ENCODE assay signal across 8 mouse cellular contexts in genomic region chr4:128993025-128993662, GRCm38 (mm10). TPM values are rescaled to one million over a fixed set of nuclear protein-coding genes. Genes with fewer than 3 reads are reported as not detected.
DNase-seq lines count a peak whose midpoint lies in the region; ATAC-seq and TF ChIP-seq lines count a peak whose summit lies in the region.

No protein-coding gene starts in this region.

- DNase-seq in MEL (ENCODE audit: low read depth, low spot score): peak; percentile 98
- DNase-seq in cerebellum, adult 2 months: peak; percentile 95 to 99
- DNase-seq in forebrain, postnatal 0 days: peak; percentile 99
- DNase-seq in heart, postnatal 4 days: peak; percentile 97
- DNase-seq in layer of hippocampus, adult 8-10 months (ENCODE audit: low spot score in 2 of 2): peak; percentile 94 to 97
- peak; percentile 90 for DNase-seq in ovary, adult 18-20 months (ENCODE audit: low spot score)
- peak; percentile 97 for DNase-seq in thymus, postnatal 0 days (ENCODE audit: low spot score)

- under 1% methylated on average over 49 of the region's 49 CpGs for WGBS in cerebellum, adult 2 months
- WGBS in forebrain, postnatal 0 days: 1% methylated on average over 49 of the region's 49 CpGs
- WGBS in lung, embryonic 15.5 days: 0% methylated on average over 49 of the region's 49 CpGs

- peak overlapping the region; percentile 92 for H3K9ac ChIP-seq in MEL (ENCODE audit: control insufficient read depth, low read depth, low read length, poor library complexity, severe bottlenecking)
- peak overlapping the region; percentile 65 for H3K9ac ChIP-seq in forebrain, postnatal 0 days
- H3K9ac ChIP-seq in lung, embryonic 15.5 days: peak overlapping the region; percentile 83

- H3K79me2 ChIP-seq in MEL (ENCODE audit: control insufficient read depth, insufficient read depth, low read length, poor library complexity): peaks cover 48% of the 10 kb centered on the region

- no peaks in the 10 kb centered on the region for H3K9me3 ChIP-seq in MEL (replicated peaks; ENCODE audit: insufficient read depth, low read length)
- no peaks in the 10 kb centered on the region for H3K9me3 ChIP-seq in forebrain, postnatal 0 days (ENCODE audit: low read length)
- no peaks in the 10 kb centered on the region for H3K9me3 ChIP-seq in lung, embryonic 15.5 days

- H3K27ac ChIP-seq in MEL (ENCODE audit: control insufficient read depth, low read depth, low read length): peak overlapping the region; percentile 82
- H3K27ac ChIP-seq in cerebellum, adult 2 months (ENCODE audit: insufficient read depth, low read length): 0 out of 2 replicates have a peak overlapping the region, but pooled peaks have one; percentile 32
- H3K27ac ChIP-seq in forebrain, postnatal 0 days (ENCODE audit: low read depth, low read length): peak overlapping the region; percentile 71
- peak overlapping the region; percentile 76 for H3K27ac ChIP-seq in lung, embryonic 15.5 days

- H3K4me2 ChIP-seq in forebrain, postnatal 0 days (ENCODE audit: low read depth): peak overlapping the region; percentile 86
- H3K4me2 ChIP-seq in lung, embryonic 15.5 days: peak overlapping the region; percentile 82

- peak; percentile 100 for ATAC-seq in forebrain, postnatal 0 days
- ATAC-seq in lung, embryonic 15.5 days (ENCODE audit: borderline replicate concordance, extremely low read depth, low FRiP score, low TSS enrichment): peak; percentile 98

- H3K36me3 ChIP-seq in MEL (ENCODE audit: control insufficient read depth in 1 of 2, insufficient read depth in 2 of 2, low read length in 2 of 2): peaks cover 0 to 32% of the 10 kb centered on the region in 2 experiments; a peak in 3 of 4 replicates
- H3K36me3 ChIP-seq in forebrain, postnatal 0 days (ENCODE audit: insufficient read depth): peaks cover 9% of the 10 kb centered on the region; the same call in 1 of the 2 replicates
- H3K36me3 ChIP-seq in lung, embryonic 15.5 days: no peaks in the 10 kb centered on the region

- peak overlapping the region; percentile 59 to 88 for H3K4me3 ChIP-seq in MEL (ENCODE audit: control insufficient read depth in 1 of 2, insufficient read depth in 1 of 2, low read depth in 2 of 2, low read length in 2 of 2)
- peak overlapping the region; percentile 82 for H3K4me3 ChIP-seq in cerebellum, adult 2 months (replicated peaks; ENCODE audit: insufficient read depth, low read depth, low read length)
- peak overlapping the region; percentile 84 for H3K4me3 ChIP-seq in forebrain, postnatal 0 days (ENCODE audit: low read depth, low read length)
- H3K4me3 ChIP-seq in lung, embryonic 15.5 days: peak overlapping the region; percentile 86

- no peak for TF ChIP-seq CTCF in MEL (IDR thresholded peaks at IDR 0.05 in 2 of 3, conservative IDR thresholded peaks at IDR 0.05 in 1 of 3; ENCODE audit: control insufficient read depth in 1 of 3, insufficient read depth in 1 of 3, low read depth in 2 of 3, low read length in 3 of 3, poor library complexity in 1 of 3, severe bottlenecking in 1 of 3)
- no peak for TF ChIP-seq CTCF in cerebellum, adult 2 months (IDR thresholded peaks at IDR 0.05; ENCODE audit: borderline replicate concordance, insufficient read depth, low read depth, low read length)
- TF ChIP-seq CTCF in forebrain, postnatal 0 days (IDR thresholded peaks at IDR 0.05; ENCODE audit: low read depth): no peak

- no peaks in the 10 kb centered on the region for H3K27me3 ChIP-seq in MEL (ENCODE audit: control insufficient read depth in 1 of 2, insufficient read depth in 2 of 2, low read length in 2 of 2)
- no peaks in the 10 kb centered on the region for H3K27me3 ChIP-seq in cerebellum, adult 2 months (ENCODE audit: control insufficient read depth, insufficient read depth, low read length)
- no peaks in the 10 kb centered on the region for H3K27me3 ChIP-seq in forebrain, postnatal 0 days (ENCODE audit: insufficient read depth, low read length)
- H3K27me3 ChIP-seq in lung, embryonic 15.5 days: no peaks in the 10 kb centered on the region

- no peak for TF ChIP-seq RAD21 in MEL (IDR thresholded peaks at IDR 0.05; ENCODE audit: low read depth, low read length)

- peak; percentile 51 to 91; a peak in 3 of 4 replicates for TF ChIP-seq POLR2A in MEL (IDR thresholded peaks at IDR 0.05; ENCODE audit: control insufficient read depth in 1 of 2, insufficient read depth in 1 of 2, low read depth in 1 of 2, low read length in 2 of 2, poor library complexity in 1 of 2)
- TF ChIP-seq POLR2A in cerebellum, adult 2 months (IDR thresholded peaks at IDR 0.05; ENCODE audit: borderline replicate concordance, insufficient read depth, low read length): peak; percentile 82

- peaks cover 3 to 35% of the 10 kb centered on the region in 2 experiments for H3K4me1 ChIP-seq in MEL (ENCODE audit: control insufficient read depth in 1 of 2, insufficient read depth in 2 of 2, low read length in 2 of 2)
- H3K4me1 ChIP-seq in cerebellum, adult 2 months (ENCODE audit: control insufficient read depth, insufficient read depth, low read length): peaks cover 9% of the 10 kb centered on the region
- H3K4me1 ChIP-seq in forebrain, postnatal 0 days (ENCODE audit: insufficient read depth): peaks cover 9% of the 10 kb centered on the region
- peaks cover 45% of the 10 kb centered on the region for H3K4me1 ChIP-seq in lung, embryonic 15.5 days

- no peak for TF ChIP-seq EP300 in MEL (IDR thresholded peaks at IDR 0.05; ENCODE audit: low read depth in 1 of 2, low read length in 2 of 2)

TF ChIP-seq in MEL, 35 proteins besides CTCF, POLR2A, EP300 and RAD21 (continues in another document):
- TF ChIP-seq MYB (IDR thresholded peaks at IDR 0.05; ENCODE audit: low read depth, low read length) (no peak), ZKSCAN1 (IDR thresholded peaks at IDR 0.05; ENCODE audit: low read depth, low read length) (no peak), SMC3 (IDR thresholded peaks at IDR 0.05; ENCODE audit: low read depth, low read length) (no peak), CHD2 (IDR thresholded peaks at IDR 0.05; ENCODE audit: low read length) (peak; percentile 78), MAFK (IDR thresholded peaks at IDR 0.05; ENCODE audit: borderline replicate concordance, low read depth, low read length) (no peak), BHLHE40 (IDR thresholded peaks at IDR 0.05; ENCODE audit: borderline replicate concordance, low read depth, low read length) (no peak), USF2 (IDR thresholded peaks at IDR 0.05; ENCODE audit: borderline replicate concordance in 1 of 2, insufficient read depth in 1 of 2, low read depth in 1 of 2, low read length in 2 of 2) (no peak), USF1 (IDR thresholded peaks at IDR 0.05; ENCODE audit: low read depth, low read length) (no peak), GATA1 (IDR thresholded peaks at IDR 0.05; ENCODE audit: low read depth, low read length) (no peak), GABPA (IDR thresholded peaks at IDR 0.05; ENCODE audit: low read depth, low read length) (no peak), MAX (IDR thresholded peaks at IDR 0.05; ENCODE audit: low read length) (peak; percentile 95), TBP (IDR thresholded peaks at IDR 0.05; ENCODE audit: low read depth, low read length) (peak; percentile 83; the same call in 1 of the 2 replicates), SIN3A (IDR thresholded peaks at IDR 0.05; ENCODE audit: low read length) (no peak), NRF1 (IDR thresholded peaks at IDR 0.05; ENCODE audit: insufficient read depth, low read depth, low read length, poor library complexity, severe bottlenecking) (peak; percentile 60; the same call in 1 of the 2 replicates), TCF12 (IDR thresholded peaks at IDR 0.05; ENCODE audit: low read depth, low read length) (0 out of 2 replicates have a peak, but pooled peaks have one; percentile 6), CHD1 (IDR thresholded peaks at IDR 0.05; ENCODE audit: low read depth, low read length) (no peak), MAZ (IDR thresholded peaks at IDR 0.05; ENCODE audit: low read depth, low read length) (no peak), ZMIZ1 (IDR thresholded peaks at IDR 0.05; ENCODE audit: low read depth, low read length) (no peak), NELFE (IDR thresholded peaks at IDR 0.05; ENCODE audit: low read depth, low read length) (peak; percentile 66), TAL1 (IDR thresholded peaks at IDR 0.05; ENCODE audit: low read length) (no peak), UBTF (IDR thresholded peaks at IDR 0.05; ENCODE audit: borderline replicate concordance, insufficient read depth, low read depth, low read length) (0 out of 2 replicates have a peak, but pooled peaks have one; percentile 51), ZNF384 (IDR thresholded peaks at IDR 0.05; ENCODE audit: low read depth, low read length) (no peak), MYC (IDR thresholded peaks at IDR 0.05; ENCODE audit: low read depth, low read length) (peak; percentile 32; the same call in 1 of the 2 replicates), ZC3H11A (IDR thresholded peaks at IDR 0.05; ENCODE audit: low read depth, low read length) (no peak)

RNA-seq across cellular contexts. Expression of gene Ak2, which starts 1.4 kb away (rescaled TPM):
- 263 and 330 TPM in 2 replicates for total RNA-seq in MEL (2012; rRNA removed)
- polyA plus RNA-seq in MEL (2012; ENCODE audit: insufficient read depth in 1 of 2, insufficient read length in 2 of 2, low read depth in 1 of 2, low replicate concordance in 2 of 2, missing spikeins in 1 of 2): 100 to 1,000 TPM in 1 of 2 experiments, not detected in 1; 366 TPM
- polyA plus RNA-seq in cerebellum, adult 2 months (2012; rRNA removed): 43.9 and 45.7 TPM in 2 replicates
- total RNA-seq in forebrain, postnatal 0 days (2014; rRNA removed): 30.8 and 33.0 TPM in 2 replicates
- polyA plus RNA-seq in forebrain, postnatal 0 days (2015; fragmentation: Nextera tagmentation; extraction: Ambion mirVana): 58.5 and 64.2 TPM in 2 replicates
- total RNA-seq in heart, postnatal 4 days (2021): 100 to 1,000 TPM; 104 to 105 TPM
- total RNA-seq in layer of hippocampus, adult 8-10 months (2022): 10 to 100 TPM; 26.3 to 32.0 (median 27.8) TPM
- 182 and 187 TPM in 2 replicates for polyA plus RNA-seq in lung, embryonic 15.5 days (2015; fragmentation: Nextera tagmentation; extraction: Ambion mirVana)
- 208 and 209 TPM in 2 replicates for polyA plus RNA-seq in thymus, postnatal 0 days (2015; fragmentation: Nextera tagmentation; extraction: Ambion mirVana)

RNA-seq across cellular contexts. Expression of gene Azin2, which starts 30.9 kb away (rescaled TPM):
- total RNA-seq in MEL (2012; rRNA removed): 0.39 and 0.42 TPM in 2 replicates
- polyA plus RNA-seq in MEL (2012; ENCODE audit: insufficient read depth in 1 of 2, insufficient read length in 2 of 2, low read depth in 1 of 2, low replicate concordance in 2 of 2, missing spikeins in 1 of 2): 1 to 10 TPM in 1 of 2 experiments, not detected in 1; 2.3 TPM
- polyA plus RNA-seq in cerebellum, adult 2 months (2012; rRNA removed): 64.6 TPM in 2 replicates
- 19.2 and 23.4 TPM in 2 replicates for total RNA-seq in forebrain, postnatal 0 days (2014; rRNA removed)
- 16.4 and 18.0 TPM in 2 replicates for polyA plus RNA-seq in forebrain, postnatal 0 days (2015; fragmentation: Nextera tagmentation; extraction: Ambion mirVana)
- total RNA-seq in heart, postnatal 4 days (2021): 1 to 10 TPM; 7.7 to 8.7 TPM
- total RNA-seq in layer of hippocampus, adult 8-10 months (2022): 10 to 100 TPM; 38.0 to 45.0 (median 43.4) TPM
- polyA plus RNA-seq in lung, embryonic 15.5 days (2015; fragmentation: Nextera tagmentation; extraction: Ambion mirVana): 18.6 and 22.5 TPM in 2 replicates
- 7.1 and 9.2 TPM in 2 replicates for polyA plus RNA-seq in thymus, postnatal 0 days (2015; fragmentation: Nextera tagmentation; extraction: Ambion mirVana)

Comparison
In these comparisons a context has a peak if more than half of its experiments do, and no peak if none do; other contexts are left out.
1. Peak in every context shown above with its lines: DNase-seq, ATAC-seq, H3K4me3 ChIP-seq and H3K27ac ChIP-seq.
2. H3K27ac ChIP-seq: peak in every context shown above with its lines; median percentile 82 in MEL; 76 in lung, embryonic 15.5 days; 71 in forebrain, postnatal 0 days; 32 in cerebellum, adult 2 months.